Mouse (Mus musculus) gonadal fat pad, adult 2 months (tissue): ENCODE measurements around the gene Nfe2. TPM values are rescaled to one million over a fixed set of nuclear protein-coding genes. Genes with fewer than 3 reads are reported as not detected.
A peak's percentile ranks its signal among the peaks of the same experiment; 100 is the strongest.

Experiments used
- DNase-seq: peaks from one replicate; pipeline ENCODE4 v3.0.0-alpha.2; 2012; ENCODE audit warnings: low read depth
- polyA plus RNA-seq: library from polyadenylated mRNA; depleted of rRNA; stranded (reverse); fragments of >200 nt; gene quantifications from 2 replicates; pipeline ENCODE4 v1.2.3, GENCODE M21; 2012; rRNA removed

Gene Nfe2
- 0.63 and 1.8 TPM in 2 replicates for polyA plus RNA-seq

- peak; percentile 58 for DNase-seq
Measured at GRCm38 (mm10) chr15:103257790-103258728, at the start of gene Nfe2. TSS of gene Nfe2 (minus strand) at chr15:103258403.

- DNase-seq = no peak
Measured at GRCm38 (mm10) chr15:103307125-103307524, 48.9 kb upstream of the Nfe2 start.

DNA sequence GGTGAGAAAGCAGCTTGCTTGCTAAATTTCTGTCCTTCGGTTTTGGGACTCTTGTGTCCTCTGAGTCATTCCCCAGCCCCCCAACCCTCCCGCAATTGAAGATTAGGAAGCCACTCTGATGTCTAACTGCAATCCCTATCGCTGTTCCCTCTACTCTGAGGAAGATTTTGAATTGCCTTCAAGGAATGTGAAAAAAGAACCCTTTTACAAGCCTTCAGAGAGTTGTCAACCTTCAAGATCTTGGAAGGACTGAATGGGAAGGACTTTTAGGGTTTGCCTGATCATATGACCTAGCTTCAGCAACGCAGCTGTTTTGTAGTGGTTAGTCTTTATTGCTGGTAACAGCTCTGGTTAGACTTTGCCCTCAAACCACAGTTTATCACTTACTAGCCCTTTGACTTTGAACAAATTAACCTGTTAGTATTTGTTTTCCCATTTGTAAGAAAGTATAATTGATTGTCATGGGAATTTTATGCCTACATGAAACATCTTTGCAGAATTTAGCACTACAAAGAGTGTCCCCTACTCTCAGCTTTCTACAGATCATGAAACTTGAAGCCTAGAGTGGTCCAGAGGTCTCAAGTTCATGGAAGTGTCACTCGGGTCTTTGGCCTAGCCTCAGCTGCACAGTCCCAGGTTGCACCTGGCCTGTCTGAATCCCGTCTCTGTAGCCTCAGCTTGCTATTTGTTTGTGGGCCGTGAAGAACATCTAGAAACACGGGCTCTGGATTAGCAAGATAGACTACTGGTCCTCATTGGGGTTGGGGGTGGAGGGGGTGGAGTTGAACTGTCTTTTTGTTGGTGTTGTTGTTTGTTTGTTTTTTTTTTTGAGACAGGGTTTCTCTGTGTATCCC is 47.8 kb upstream of the Nfe2 start:
- no peak for DNase-seq

- peak; percentile 87 for DNase-seq
Measured at GRCm38 (mm10) chr15:103305070-103305678, 47.0 kb upstream of the Nfe2 start.

- DNase-seq = no peak
Measured at GRCm38 (mm10) chr15:103304616-103304969, 46.4 kb upstream of the Nfe2 start.

GRCm38 (mm10) chr15:103303916-103304615 is 45.9 kb upstream of the Nfe2 start:
- no peak for DNase-seq

DNA sequence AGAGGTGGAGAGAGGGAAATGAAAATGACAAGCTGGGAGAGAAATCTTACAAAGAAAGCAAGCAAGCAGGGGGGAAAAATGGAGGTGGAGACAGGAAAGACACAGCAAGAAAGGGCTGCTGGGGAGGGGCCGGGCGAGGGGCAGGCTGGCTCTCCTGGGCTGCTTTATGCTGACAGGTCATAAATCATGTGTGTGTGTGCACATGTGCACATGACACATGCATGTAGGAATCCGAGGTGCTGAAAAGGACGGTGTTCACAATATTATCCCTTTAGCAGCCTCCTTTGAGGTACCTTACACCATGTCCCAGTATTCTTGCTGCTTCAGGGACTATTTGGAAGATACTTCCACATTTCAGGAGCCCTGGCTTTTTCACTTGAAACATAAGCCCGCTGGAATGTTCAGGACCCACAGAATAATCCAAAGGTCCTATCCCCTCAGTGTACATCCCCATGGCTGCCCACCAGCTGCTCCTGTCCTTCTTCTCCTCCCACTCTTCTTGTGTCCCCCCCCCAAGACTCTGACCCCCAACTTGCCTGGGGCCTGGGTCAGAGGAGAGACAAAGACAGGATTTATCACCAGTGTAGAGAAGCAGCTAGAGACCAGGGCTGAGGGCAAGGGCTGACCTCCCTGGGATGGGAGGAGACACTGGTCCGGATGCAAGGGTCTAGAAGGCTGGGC is 44.3 kb upstream of the Nfe2 start:
- no peak for DNase-seq

DNA sequence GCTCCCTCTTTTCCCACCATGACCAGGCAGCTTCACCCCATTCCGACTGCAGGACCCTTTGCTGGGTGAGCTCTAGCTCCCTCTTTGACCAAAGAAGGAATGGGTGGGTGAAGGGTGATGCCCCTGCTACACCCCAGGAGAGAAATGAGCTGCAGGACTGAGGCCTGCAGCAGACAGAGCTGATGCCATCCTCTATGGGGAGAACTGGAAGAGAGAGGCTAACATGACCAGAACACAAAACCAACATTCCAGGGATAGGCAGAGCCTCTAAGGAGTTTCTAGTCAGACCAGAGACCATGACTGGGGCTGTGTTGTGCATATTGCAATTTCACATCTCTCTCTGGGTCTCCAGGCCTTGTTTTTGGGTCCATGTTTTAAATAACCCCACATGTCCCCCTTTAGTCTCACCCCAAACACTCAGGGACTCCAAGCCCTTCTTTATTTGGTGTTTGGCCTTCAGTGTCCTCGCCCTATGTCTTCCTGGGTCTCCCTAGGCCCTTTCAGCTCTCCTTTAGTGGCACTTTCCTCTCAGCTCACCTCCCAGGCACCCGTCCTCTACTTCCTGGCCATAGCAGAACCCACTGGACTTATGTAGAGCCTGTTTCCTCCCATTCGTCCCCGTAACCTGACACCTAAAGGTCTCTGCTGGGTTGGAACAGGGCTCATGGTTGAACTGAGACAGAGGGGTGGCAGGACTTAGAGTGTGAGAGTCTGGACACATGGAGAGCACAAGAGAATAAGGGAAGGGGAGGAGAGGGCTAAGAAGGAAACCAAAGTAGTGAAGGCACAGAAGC is 43.5 kb upstream of the Nfe2 start:
- DNase-seq = no peak

DNA sequence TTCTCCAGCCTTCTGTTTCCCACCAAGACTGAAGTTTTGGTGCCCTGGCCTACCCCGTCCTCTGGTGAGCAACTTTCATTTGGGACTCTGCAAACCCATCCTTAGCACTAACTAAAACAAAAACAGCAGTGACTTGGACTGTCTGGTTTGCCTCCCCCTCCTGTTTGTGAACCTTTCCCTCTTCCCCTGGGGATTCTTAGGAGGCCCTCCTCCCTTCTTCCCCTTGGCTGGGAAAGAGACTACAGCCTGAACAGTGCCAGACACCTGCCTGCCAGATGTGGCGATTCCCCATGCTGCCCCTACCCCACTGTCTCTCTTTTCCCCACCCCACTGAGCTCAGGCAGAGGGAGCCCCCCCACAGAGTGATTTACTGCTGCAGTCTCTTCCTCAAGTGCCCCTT is 42.8 kb upstream of the Nfe2 start:
- no peak for DNase-seq

DNA sequence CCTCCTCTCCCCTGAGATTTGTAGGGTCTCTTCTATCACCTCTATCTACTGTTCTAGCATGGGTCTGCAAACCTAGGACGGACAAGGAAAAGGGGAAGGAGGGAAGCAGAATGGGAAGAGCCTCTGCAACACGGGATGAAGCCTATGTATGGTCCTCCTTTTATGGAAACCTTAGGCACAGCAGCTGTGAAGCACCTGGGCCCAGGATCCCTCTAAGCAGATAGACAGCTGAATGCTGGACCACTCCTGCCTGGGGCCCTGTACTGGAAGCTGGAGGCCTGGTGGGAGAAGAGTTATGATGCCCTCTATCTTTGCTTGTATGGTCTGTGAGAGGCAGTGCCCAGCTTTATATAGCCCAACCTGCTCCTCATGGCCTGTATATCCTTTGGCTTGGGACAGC is 42.4 kb upstream of the Nfe2 start:
- no peak for DNase-seq

GRCm38 (mm10) chr15:103300067-103300471 is 41.9 kb upstream of the Nfe2 start:
- DNase-seq = no peak

- no peak for DNase-seq
Measured at GRCm38 (mm10) chr15:103299644-103300043, 41.4 kb upstream of the Nfe2 start.

GRCm38 (mm10) chr15:103298861-103299616 is 40.8 kb upstream of the Nfe2 start:
- DNase-seq = no peak

- no peak for DNase-seq
Measured at GRCm38 (mm10) chr15:103298026-103298425, 39.8 kb upstream of the Nfe2 start.

DNA sequence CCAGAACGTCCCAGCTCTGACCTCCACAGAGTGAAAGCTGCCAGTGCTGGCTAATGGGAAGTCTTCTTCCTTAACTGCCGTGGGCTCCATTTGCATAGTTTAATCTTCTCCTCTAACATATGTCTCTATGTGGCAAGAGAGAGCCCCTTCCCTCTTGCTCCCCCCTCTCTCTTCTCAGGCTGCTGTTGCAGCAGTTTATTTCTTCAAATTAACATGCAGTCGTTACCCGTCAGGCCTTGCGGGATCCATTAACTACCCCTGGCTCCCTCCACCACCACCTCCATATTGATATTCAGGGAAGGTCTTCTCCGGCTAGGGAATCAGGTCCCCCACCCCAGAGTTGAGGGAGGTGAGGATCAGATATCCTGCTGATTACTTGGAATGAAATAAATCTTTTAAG is 39.1 kb upstream of the Nfe2 start:
- no peak for DNase-seq

- DNase-seq = no peak
Measured at GRCm38 (mm10) chr15:103295851-103296250, 37.6 kb upstream of the Nfe2 start.

DNA sequence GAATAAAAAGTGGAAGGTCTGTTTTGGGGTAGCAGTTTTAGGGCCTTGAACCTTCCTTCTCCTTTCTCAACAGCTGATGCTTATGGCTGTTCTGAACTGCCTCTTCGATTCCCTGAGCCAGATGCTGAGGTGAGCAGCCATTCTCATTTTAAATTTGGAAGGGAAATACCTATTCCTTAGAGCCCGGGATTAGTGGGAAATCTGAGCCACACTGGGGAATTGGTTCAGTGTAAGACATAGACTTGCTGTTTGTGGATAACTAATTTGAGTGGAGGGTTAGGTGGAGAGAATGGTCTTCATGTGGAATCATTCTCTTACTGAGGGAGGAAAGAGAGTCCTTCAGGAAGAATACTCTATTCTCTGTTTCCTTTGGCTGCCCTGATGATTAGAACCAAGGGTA is 36.4 kb upstream of the Nfe2 start:
- no peak for DNase-seq

DNA sequence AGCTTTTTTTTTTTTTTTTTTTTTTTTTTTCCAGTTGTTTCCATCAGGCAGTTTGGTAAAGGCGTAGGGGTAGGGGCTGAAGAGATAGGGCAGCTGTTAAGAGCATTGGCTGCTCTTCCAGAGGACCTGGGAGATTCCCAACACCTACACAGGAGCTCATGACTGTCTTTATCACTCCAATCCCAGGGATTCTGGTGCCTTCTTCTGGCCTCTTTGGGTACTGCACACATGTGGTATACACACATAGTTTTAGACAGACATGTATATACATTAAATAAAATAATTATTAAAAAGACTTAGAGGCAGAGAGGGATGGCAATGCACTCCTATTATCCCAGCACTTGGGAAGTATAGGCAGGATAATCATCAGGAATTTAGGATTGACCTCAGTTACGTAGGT is 35.2 kb upstream of the Nfe2 start:
- DNase-seq = no peak

GRCm38 (mm10) chr15:103292673-103293345 is 34.6 kb upstream of the Nfe2 start:
- no peak for DNase-seq
